Mouse (Mus musculus) erythroblast, adult 5-6 weeks (primary cell): ENCODE results near the gene Pcgf2. TPM values are rescaled to one million over a fixed set of nuclear protein-coding genes. Genes with fewer than 3 reads are reported as not detected.

ENCODE experiments used
- ATAC-seq: replicated peaks from 2 replicates; pipeline ENCODE4 v1.8.0; 2016; ENCODE audit warnings: moderate number of reproducible peaks, mild to moderate bottlenecking, moderate TSS enrichment, inconsistent platforms; ENCODE audit not compliant: poor library complexity, low FRiP score, severe bottlenecking
- total RNA-seq, 2 experiments: library from RNA; stranded (forward) in 1 of 2; stranded (reverse) in 1 of 2; fragments of 150-400 nt in 1 of 2; fragments of 200-764, 138-1000 nt in 1 of 2; gene quantifications; 2 replicates each; pipeline versions ENCODE4 v1.2.3 to v1.2.4; 2015 to 2017; ENCODE audit warnings: low replicate concordance in 2 of 2

Pcgf2 gene
- total RNA-seq, 2 experiments from 2014 or later: 0.77 TPM; not detected in 1

DNA sequence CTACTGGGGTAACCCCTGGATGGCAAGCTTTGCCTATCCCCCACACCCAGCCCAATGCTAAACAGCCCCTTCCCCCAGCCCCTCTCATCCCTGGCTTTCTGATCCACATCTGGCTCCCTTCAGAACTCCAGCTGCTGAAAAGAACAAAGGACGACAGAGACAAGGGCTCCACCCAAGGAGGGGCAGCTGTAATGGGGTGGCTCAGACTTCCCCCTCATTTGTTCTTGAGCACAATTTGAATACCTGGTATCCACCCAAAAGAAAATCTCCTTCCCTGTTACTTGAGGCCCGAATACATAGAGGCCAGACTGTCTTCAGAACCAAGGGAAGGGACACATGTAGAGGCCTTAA, 29.1 kb downstream of the Pcgf2 start:
- no peak for ATAC-seq

GRCm38 (mm10) chr11:97670234-97671176, 29.8 kb downstream of the Pcgf2 start:
- no peak for ATAC-seq

DNA sequence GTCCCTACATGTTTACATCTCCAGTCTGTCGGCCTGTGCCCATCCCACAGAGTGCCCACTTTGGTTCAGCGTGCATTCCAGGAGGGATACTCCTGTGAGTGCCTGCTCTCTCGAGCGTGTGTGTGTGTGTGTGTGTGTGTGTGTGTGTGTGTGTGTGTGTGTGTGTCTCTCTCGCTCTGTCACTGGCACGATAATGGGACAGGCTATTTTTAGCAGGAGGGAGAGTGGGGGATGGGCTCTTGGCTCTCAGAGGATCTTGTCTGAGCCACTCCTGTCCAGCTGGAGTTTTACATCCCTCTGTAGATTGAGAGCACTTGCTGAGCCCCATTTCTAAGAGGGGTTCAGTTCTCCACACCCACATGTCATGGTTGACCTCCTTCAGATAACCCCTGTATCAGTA, 30.5 kb downstream of the Pcgf2 start:
- ATAC-seq: no peak

GRCm38 (mm10) chr11:97669268-97669667, 31.0 kb downstream of the Pcgf2 start:
- ATAC-seq: no peak

- no peak for ATAC-seq
Measured at GRCm38 (mm10) chr11:97668160-97668559, 32.1 kb downstream of the Pcgf2 start.

DNA sequence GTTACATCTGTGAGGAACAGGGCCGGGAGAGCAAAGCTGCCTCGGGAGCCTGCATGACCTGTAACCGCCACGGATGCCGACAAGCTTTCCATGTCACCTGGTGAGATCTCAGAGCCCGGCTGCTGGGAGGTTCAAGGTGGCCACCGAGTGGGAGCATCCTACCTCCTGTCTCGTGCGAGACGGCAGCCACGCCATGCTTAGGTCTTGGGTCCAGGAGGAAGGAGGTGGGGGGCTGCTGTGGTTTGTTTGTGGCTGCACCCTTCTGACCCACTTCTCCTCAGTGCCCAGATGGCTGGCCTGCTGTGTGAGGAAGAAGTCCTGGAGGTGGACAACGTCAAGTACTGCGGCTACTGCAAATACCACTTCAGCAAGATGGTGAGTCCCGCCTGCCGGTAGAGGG, 33.5 kb downstream of the Pcgf2 start:
- no peak for ATAC-seq

- no peak for ATAC-seq
Measured at GRCm38 (mm10) chr11:97666221-97666620, 34.1 kb downstream of the Pcgf2 start.

DNA sequence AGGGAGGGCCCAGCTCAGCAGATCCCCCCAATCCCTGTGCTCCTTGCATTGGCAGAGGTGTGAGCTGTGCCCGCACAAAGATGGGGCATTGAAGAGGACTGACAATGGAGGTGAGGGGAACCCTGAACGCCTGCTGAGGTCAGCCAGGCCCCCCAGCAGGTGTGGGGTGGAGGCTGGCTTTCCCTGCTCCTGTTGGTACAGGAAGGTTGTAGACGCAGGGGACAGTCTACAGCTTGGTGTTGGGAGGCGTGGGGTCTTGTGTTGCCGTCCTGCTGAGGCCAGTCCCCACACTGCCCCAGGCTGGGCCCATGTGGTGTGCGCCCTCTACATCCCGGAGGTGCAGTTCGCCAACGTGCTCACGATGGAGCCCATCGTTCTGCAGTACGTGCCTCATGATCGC, 34.9 kb downstream of the Pcgf2 start:
- ATAC-seq: no peak

DNA sequence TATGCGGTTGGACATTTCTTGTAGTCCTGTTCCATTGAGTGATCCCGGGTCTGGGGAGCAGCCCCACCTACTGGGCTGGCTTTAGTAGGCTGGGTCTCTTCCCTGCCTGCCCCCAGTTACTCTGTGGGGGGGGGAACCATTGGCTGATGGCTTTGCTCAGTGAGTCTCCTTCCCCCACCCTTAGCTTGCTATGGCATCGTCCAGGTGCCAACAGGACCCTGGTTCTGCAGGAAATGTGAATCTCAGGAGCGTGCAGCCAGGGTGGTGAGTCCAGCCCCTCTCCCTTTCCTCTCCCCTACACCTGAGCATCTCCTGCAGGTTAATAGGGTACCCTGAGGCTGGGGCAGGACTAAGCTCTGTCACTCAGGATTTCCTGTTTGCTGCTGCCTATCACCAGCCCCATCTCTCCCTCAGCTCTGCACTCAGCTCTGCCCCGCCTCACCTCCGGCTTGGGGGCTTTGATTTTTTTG, 35.5 kb downstream of the Pcgf2 start:
- no peak for ATAC-seq

DNA sequence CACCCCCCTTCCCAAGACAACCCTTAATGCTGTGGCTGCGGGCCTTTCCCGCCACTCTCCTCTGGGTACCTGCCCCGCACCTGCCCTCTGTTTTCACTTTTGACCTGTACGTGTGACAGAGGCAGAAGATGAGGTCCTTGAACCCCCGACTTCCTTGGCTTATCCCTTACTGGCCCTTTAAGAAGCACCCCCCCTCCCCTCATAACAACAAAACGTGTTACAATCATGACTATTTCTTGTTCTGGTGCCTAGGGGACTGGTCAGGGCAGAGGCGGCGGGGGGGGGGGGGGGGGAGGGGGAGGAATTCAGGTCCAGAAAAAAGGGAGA, 36.0 kb downstream of the Pcgf2 start:
- ATAC-seq: no peak

- ATAC-seq: no peak
Measured at GRCm38 (mm10) chr11:97663528-97664338, 36.6 kb downstream of the Pcgf2 start.

DNA sequence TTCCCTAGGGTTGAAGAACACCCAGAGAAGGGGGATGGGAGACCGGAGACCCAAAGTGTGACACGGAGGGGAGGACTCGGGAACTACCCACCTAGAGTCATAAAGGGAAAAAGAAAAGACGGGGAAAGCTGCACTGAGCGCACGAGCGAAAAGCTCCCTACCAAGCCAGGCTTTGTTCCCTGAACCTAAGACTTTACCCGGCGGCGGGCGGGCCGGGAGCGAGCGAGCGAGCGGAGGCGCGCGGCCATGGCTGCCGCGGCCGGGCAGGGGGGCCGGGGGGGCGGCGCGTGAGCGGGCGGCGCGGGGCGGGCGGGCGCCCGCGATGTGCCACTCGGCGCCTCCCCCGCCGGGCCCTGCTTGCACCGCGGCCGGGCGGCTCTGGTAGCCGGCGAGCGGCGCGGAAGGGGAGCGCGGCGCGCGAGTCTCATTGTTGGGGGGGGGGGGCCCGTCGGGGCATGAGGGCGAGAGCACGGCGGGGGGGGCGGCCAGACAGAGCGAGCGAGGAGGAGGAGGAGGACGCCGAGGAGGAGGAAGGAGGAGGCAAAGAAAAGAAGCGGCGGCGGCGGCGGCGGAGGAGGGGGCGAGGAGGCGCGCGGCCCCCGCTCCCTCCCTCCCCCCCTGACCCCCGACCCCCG, 37.3 kb downstream of the Pcgf2 start, which contains the start of gene Mllt6:
Mllt6 (plus strand) TSS at position 522 of the 635 bp plus-strand sequence.
- ATAC-seq: no peak

DNA sequence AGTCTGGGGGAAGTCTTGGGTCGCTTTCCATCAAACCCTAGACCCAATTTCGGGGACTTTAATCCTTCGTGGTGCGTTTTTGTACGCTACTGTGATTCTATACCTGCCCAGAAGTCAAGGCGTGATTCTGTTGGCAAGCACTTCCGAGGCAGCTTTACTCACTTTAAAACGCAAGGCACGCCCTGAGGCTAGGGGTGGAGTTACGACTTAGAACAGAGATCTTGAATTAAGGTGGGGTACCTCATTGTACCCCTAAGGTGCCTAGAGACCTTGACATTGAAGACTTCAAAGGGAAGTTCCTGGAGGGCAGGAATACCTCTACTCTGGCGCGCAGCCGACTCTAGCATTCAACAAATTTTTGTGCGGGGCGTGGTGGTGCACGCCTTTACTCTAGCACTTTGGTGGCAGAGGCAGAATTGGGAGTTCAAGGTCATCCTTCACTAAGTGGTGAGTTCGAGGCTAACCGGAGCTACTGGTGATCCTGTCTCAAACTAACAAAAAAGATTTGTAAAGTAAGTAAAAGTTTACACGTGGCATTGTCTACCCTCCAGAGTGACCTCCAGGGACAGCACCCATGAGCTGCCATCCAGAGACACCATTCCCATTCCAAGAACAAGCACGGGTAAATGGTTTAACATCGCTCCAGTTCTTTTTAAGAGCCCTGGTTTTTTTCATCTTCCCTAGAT, 37.9 kb downstream of the Pcgf2 start:
- ATAC-seq: no peak

DNA sequence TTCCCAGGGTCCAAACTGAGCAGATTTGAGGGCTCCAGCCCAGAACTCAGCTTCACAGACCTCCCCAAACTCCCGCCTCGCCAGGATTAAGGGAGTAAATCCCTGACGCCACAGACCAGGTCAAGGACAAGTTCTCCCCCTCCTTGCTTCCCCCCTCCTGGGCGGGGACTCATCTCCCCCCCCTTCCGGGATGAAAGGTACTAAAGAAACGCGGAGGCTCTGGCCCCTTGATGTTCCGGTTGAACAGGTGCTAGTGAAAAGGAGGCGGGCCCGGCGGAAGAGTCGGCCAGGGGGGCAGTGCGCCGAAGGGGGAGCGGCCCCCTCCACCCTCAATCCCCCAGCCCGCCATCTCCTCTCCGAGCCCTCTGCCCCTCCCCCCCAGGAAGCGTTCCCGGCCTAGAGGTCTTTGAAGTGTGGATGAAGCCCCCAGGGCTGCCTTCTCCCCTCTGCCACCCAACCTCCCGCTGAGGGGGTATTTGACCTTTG, 38.6 kb downstream of the Pcgf2 start:
- ATAC-seq: no peak

DNA sequence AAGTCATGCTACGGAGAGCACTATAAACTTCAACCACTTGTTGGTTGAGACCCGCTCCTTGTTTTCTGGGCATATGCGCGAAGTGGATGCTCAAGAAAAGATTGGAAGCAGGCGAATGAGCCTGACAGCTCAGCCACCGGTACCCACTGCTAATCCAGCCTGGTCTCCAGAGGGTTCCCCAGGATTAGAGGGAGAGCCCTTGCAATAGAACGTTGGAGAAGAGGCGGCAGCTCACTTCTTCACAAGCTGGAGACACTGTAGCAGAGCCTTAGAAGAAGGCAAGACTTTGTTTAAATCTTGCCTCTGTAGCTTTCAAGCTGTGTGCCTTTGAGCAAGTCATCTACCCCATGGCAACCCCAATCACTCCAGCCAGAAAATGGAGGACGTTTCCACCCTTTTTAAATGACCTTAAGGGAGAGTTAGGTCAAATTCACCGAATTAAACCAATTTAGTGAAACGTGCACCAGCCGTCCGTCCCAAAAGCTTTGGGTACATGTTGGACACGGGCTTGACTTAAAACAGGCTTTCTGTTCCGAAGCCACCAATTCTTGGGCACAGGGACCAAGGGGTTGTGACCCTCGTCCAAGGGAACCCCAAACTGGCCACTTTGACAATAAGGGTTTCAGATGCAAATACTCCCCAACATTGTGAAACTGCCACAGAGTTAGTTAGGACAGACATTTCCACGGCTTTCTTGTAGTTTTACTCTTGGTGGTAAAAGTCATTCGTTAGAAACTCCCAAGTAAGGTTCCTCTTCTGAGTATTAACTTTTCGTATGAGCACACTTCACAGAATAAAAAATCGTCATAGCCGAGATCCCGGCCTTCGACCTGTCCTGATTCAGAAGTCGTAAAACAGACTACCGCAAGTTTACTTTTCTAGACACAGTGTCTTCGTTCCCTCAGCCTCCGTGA, 39.3 kb downstream of the Pcgf2 start:
- no peak for ATAC-seq

GRCm38 (mm10) chr11:97659990-97660714, 40.1 kb downstream of the Pcgf2 start:
- no peak for ATAC-seq

DNA sequence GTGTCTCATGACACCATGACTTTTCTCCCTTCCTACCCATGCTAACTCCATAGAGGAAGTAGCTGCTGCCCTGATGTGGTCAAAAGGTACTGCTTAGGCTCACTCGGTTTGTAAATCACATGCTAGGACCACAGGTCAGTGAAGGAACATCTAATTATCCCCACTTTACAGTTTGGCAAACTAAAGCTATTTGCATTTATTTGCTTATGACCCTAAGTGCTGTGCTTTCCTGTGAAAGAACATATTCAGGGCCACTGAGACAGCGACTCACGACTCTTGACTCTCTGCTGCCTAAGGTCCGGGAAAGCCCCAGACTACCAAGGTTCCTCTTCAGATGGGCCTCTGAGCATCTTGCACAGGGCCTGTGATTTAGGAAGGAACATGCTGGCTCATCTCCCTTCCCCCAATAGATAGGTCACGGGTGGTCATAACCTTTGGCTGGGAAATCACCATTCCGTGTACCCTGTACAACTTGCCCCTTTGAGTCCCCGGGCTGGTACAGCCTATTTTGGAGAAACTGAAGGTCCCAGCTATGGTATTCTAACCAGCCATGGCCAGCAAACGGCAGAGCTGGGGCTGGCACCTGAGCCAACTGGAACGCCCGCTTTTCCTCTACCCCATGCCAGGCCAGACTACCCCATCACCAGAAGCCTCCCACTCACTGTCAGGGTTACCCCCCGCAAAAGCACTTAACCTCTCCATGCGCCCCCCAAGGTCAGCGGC, 40.9 kb downstream of the Pcgf2 start:
- ATAC-seq: no peak
